Comparison of ENCODE assay signal across 8 mouse cellular contexts in genomic region chr11:32340476-32341473, GRCm38 (mm10). TPM values are rescaled to one million over a fixed set of nuclear protein-coding genes. Genes with fewer than 3 reads are reported as not detected.
DNase-seq lines count a peak whose midpoint lies in the region; ATAC-seq and TF ChIP-seq lines count a peak whose summit lies in the region.

No protein-coding gene starts in this region.

- H3K9ac ChIP-seq in embryonic facial prominence, embryonic 11.5 days (replicated peaks; ENCODE audit: low read length) = no peak overlapping the region
- H3K9ac ChIP-seq in hindbrain, embryonic 13.5 days = no peak overlapping the region
- H3K9ac ChIP-seq in lung, embryonic 16.5 days (ENCODE audit: low read length) = no peak overlapping the region

- H3K27ac ChIP-seq in embryonic facial prominence, embryonic 11.5 days (replicated peaks; ENCODE audit: low read depth, low read length) = no peak overlapping the region
- H3K27ac ChIP-seq in hindbrain, embryonic 13.5 days = no peak overlapping the region
- H3K27ac ChIP-seq in lung, embryonic 16.5 days (ENCODE audit: low read length) = peak overlapping the region; percentile 41; the same call in 1 of the 2 replicates

- H3K9me3 ChIP-seq in embryonic facial prominence, embryonic 11.5 days (replicated peaks; ENCODE audit: control insufficient read depth, low read length) = no peaks in the 10 kb centered on the region
- H3K9me3 ChIP-seq in hindbrain, embryonic 13.5 days = no peaks in the 10 kb centered on the region
- peaks cover 5% of the 10 kb centered on the region; the same call in 1 of the 2 replicates for H3K9me3 ChIP-seq in lung, embryonic 16.5 days (ENCODE audit: control insufficient read depth, low read length)

- peak; percentile 40 for DNase-seq in lung, adult 2 months
- DNase-seq in lung, postnatal 25 days (ENCODE audit: low spot score) = no peak
- peak; percentile 65 for DNase-seq in WW6 (ENCODE audit: low read depth, low spot score)
- DNase-seq in embryonic facial prominence, embryonic 11.5 days (ENCODE audit: low spot score) = peak; percentile 76
- peak; percentile 49 for DNase-seq in right cerebral cortex, postnatal 4 days
- no peak for DNase-seq in urinary bladder, adult 18-20 months (ENCODE audit: low spot score in 2 of 2)

- H3K4me1 ChIP-seq in lung, adult 2 months (ENCODE audit: control insufficient read depth, insufficient read depth, low read length) = peaks cover 4% of the 10 kb centered on the region
- H3K4me1 ChIP-seq in embryonic facial prominence, embryonic 11.5 days (ENCODE audit: control insufficient read depth, insufficient read depth, low read length) = no peaks in the 10 kb centered on the region
- no peaks in the 10 kb centered on the region for H3K4me1 ChIP-seq in hindbrain, embryonic 13.5 days (replicated peaks)
- peaks cover 17% of the 10 kb centered on the region; the same call in 1 of the 2 replicates for H3K4me1 ChIP-seq in lung, embryonic 16.5 days (replicated peaks; ENCODE audit: control insufficient read depth, insufficient read depth, low read length)

- WGBS in lung, adult 2 months = 42% methylated on average over 17 of the region's 17 CpGs
- WGBS in embryonic facial prominence, embryonic 11.5 days = 38% methylated on average over 17 of the region's 17 CpGs
- 49% methylated on average over 17 of the region's 17 CpGs for WGBS in hindbrain, embryonic 13.5 days
- WGBS in lung, embryonic 16.5 days = 31% methylated on average over 17 of the region's 17 CpGs

- H3K27me3 ChIP-seq in embryonic facial prominence, embryonic 11.5 days (ENCODE audit: control insufficient read depth, insufficient read depth, low read length) = no peaks in the 10 kb centered on the region
- 0 out of 2 replicates have a peak, but pooled peaks cover 3% of the 10 kb centered on the region for H3K27me3 ChIP-seq in hindbrain, embryonic 13.5 days
- no peaks in the 10 kb centered on the region for H3K27me3 ChIP-seq in lung, embryonic 16.5 days (ENCODE audit: control insufficient read depth, insufficient read depth, low read depth, low read length)

- no peak overlapping the region; the same call in 1 of the 2 replicates for H3K4me2 ChIP-seq in embryonic facial prominence, embryonic 11.5 days (ENCODE audit: low read depth, low read length)
- no peak overlapping the region for H3K4me2 ChIP-seq in hindbrain, embryonic 13.5 days
- no peak overlapping the region for H3K4me2 ChIP-seq in lung, embryonic 16.5 days (ENCODE audit: low read depth, low read length)

- no peak for TF ChIP-seq POLR2A in lung, adult 2 months (IDR thresholded peaks at IDR 0.05; ENCODE audit: borderline replicate concordance, extremely low read depth, low read depth, low read length)

- peak; percentile 49; the same call in 1 of the 2 replicates for ATAC-seq in embryonic facial prominence, embryonic 11.5 days (replicated peaks; ENCODE audit: insufficient number of reproducible peaks, low FRiP score, low TSS enrichment, low read depth)
- ATAC-seq in hindbrain, embryonic 13.5 days (ENCODE audit: low FRiP score) = peak; percentile 67; the same call in 1 of the 2 replicates
- peak; percentile 53; the same call in 1 of the 2 replicates for ATAC-seq in lung, embryonic 16.5 days (ENCODE audit: low read depth)

- no peaks in the 10 kb centered on the region for H3K36me3 ChIP-seq in embryonic facial prominence, embryonic 11.5 days (replicated peaks; ENCODE audit: control insufficient read depth, insufficient read depth, low read depth, low read length)
- no peaks in the 10 kb centered on the region for H3K36me3 ChIP-seq in hindbrain, embryonic 13.5 days
- H3K36me3 ChIP-seq in lung, embryonic 16.5 days (ENCODE audit: control insufficient read depth, insufficient read depth, low read length) = no peaks in the 10 kb centered on the region

- TF ChIP-seq CTCF in lung, adult 2 months (IDR thresholded peaks at IDR 0.05; ENCODE audit: insufficient read depth, low read length) = peak; percentile 86

- no peak overlapping the region for H3K4me3 ChIP-seq in lung, adult 2 months (replicated peaks; ENCODE audit: extremely low read depth, low read depth, low read length)
- H3K4me3 ChIP-seq in embryonic facial prominence, embryonic 11.5 days (ENCODE audit: low read depth, low read length) = no peak overlapping the region
- no peak overlapping the region for H3K4me3 ChIP-seq in hindbrain, embryonic 13.5 days
- no peak overlapping the region for H3K4me3 ChIP-seq in lung, embryonic 16.5 days (ENCODE audit: low read length)

RNA-seq across cellular contexts. Expression of gene Sh3pxd2b, which starts 6.8 kb away (rescaled TPM):
- 8.1 and 10.7 TPM in 2 replicates for polyA plus RNA-seq in lung, adult 2 months (2012; rRNA removed)
- 17.2 and 18.0 TPM in 2 replicates for polyA plus RNA-seq in embryonic facial prominence, embryonic 11.5 days (2014; fragmentation: Nextera tagmentation; extraction: Ambion mirVana)
- polyA plus RNA-seq in hindbrain, embryonic 13.5 days (2015; fragmentation: Nextera tagmentation; extraction: Ambion mirVana) = 21.3 and 23.1 TPM in 2 replicates
- 23.4 and 23.6 TPM in 2 replicates for polyA plus RNA-seq in lung, embryonic 16.5 days (2015; fragmentation: Nextera tagmentation; extraction: Ambion mirVana)

RNA-seq across cellular contexts. Expression of gene Hbq1a, which starts 40.9 kb away (rescaled TPM):
- 1.1 and 1.3 TPM in 2 replicates for polyA plus RNA-seq in lung, adult 2 months (2012; rRNA removed)
- polyA plus RNA-seq in embryonic facial prominence, embryonic 11.5 days (2014; fragmentation: Nextera tagmentation; extraction: Ambion mirVana) = 0.50 TPM in 1 of 2 replicates, not detected in the other
- 0.91 and 1.3 TPM in 2 replicates for polyA plus RNA-seq in hindbrain, embryonic 13.5 days (2015; fragmentation: Nextera tagmentation; extraction: Ambion mirVana)
- polyA plus RNA-seq in lung, embryonic 16.5 days (2015; fragmentation: Nextera tagmentation; extraction: Ambion mirVana) = 0.46 and 1.1 TPM in 2 replicates

RNA-seq across cellular contexts. Expression of gene Hba-a2, which starts 44.5 kb away (rescaled TPM):
- polyA plus RNA-seq in lung, adult 2 months (2012; rRNA removed) = 11,114 and 27,871 TPM in 2 replicates
- polyA plus RNA-seq in embryonic facial prominence, embryonic 11.5 days (2014; fragmentation: Nextera tagmentation; extraction: Ambion mirVana) = 4,574 and 5,165 TPM in 2 replicates
- polyA plus RNA-seq in hindbrain, embryonic 13.5 days (2015; fragmentation: Nextera tagmentation; extraction: Ambion mirVana) = 5,965 and 6,511 TPM in 2 replicates
- 22,746 and 25,203 TPM in 2 replicates for polyA plus RNA-seq in lung, embryonic 16.5 days (2015; fragmentation: Nextera tagmentation; extraction: Ambion mirVana)

RNA-seq across cellular contexts. Expression of gene Hbq1b, which starts 54.0 kb away (rescaled TPM):
- polyA plus RNA-seq in lung, adult 2 months (2012; rRNA removed) = 0.60 and 1.6 TPM in 2 replicates
- 6.3 and 6.8 TPM in 2 replicates for polyA plus RNA-seq in embryonic facial prominence, embryonic 11.5 days (2014; fragmentation: Nextera tagmentation; extraction: Ambion mirVana)
- polyA plus RNA-seq in hindbrain, embryonic 13.5 days (2015; fragmentation: Nextera tagmentation; extraction: Ambion mirVana) = 0.68 and 1.4 TPM in 2 replicates
- polyA plus RNA-seq in lung, embryonic 16.5 days (2015; fragmentation: Nextera tagmentation; extraction: Ambion mirVana) = 1.8 and 2.8 TPM in 2 replicates

RNA-seq across cellular contexts. Expression of gene Hba-a1, which starts 57.5 kb away (rescaled TPM):
- 5,782 and 18,923 TPM in 2 replicates for polyA plus RNA-seq in lung, adult 2 months (2012; rRNA removed)
- polyA plus RNA-seq in embryonic facial prominence, embryonic 11.5 days (2014; fragmentation: Nextera tagmentation; extraction: Ambion mirVana) = 2,270 and 2,500 TPM in 2 replicates
- 2,436 and 2,656 TPM in 2 replicates for polyA plus RNA-seq in hindbrain, embryonic 13.5 days (2015; fragmentation: Nextera tagmentation; extraction: Ambion mirVana)
- polyA plus RNA-seq in lung, embryonic 16.5 days (2015; fragmentation: Nextera tagmentation; extraction: Ambion mirVana) = 8,555 and 10,091 TPM in 2 replicates

Comparison
In these comparisons a context has a peak if more than half of its experiments do, and no peak if none do; other contexts are left out.
1. DNase-seq: peak in lung, adult 2 months (single experiment), WW6 (single experiment), embryonic facial prominence, embryonic 11.5 days (single experiment) and right cerebral cortex, postnatal 4 days (single experiment); none in lung, postnatal 25 days (single experiment) and urinary bladder, adult 18-20 months (0 of 2).
2. Peak in every context shown above with its lines, with median percentiles within 50 percentile points of each other: ATAC-seq.